In the genomic region with DNA sequence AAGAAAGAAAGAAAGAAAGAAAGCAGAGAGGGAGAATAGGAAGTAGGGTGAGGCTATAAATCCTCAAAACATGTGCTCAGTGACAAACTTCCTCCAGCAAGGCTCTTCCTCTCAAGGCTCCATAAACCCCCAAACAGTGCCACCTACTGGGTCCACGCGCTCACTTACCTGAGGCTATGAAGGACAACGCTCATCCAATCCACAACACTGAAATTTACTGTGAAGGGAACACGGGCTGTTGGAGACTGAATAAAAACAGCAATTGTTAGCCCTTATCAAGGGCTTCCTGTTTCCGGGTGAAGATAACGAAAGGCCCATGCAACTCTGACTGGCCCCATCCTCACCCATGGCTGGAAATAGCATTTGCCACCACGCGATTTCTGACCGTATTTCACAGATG, we compare ENCODE assay signal across 17 mouse cellular contexts.
A peak's percentile ranks its signal among the peaks of the same experiment; 100 is the strongest.
DNase-seq lines count a peak whose midpoint lies in the region; ATAC-seq and TF ChIP-seq lines count a peak whose summit lies in the region.
"Had no signal": no experiment of that assay in that cellular context is flagged by ENCODE, and none has a peak within 500 bp of the region (broad histone marks: within the 10 kb centered on the region; RNA-seq: fewer than 3 reads in every experiment).

No protein-coding gene starts in this region.

- H3K4me1 ChIP-seq in ES-E14 (ENCODE audit: control insufficient read depth in 2 of 2, insufficient read depth in 2 of 2, low read length in 2 of 2, poor library complexity in 1 of 2) = no peaks in the 10 kb centered on the region
- no peaks in the 10 kb centered on the region for H3K4me1 ChIP-seq in liver, postnatal 0 days (ENCODE audit: insufficient read depth)
- H3K4me1 ChIP-seq: embryonic facial prominence, embryonic 12.5 days; limb, embryonic 15.5 days; midbrain, embryonic 12.5 days had no signal

- H3K9me3 ChIP-seq in ES-E14 (ENCODE audit: control insufficient read depth, insufficient read depth, low read depth, low read length) = no peaks in the 10 kb centered on the region
- no peaks in the 10 kb centered on the region for H3K9me3 ChIP-seq in liver, postnatal 0 days (ENCODE audit: low read length)
- H3K9me3 ChIP-seq: embryonic facial prominence, embryonic 12.5 days; limb, embryonic 15.5 days; midbrain, embryonic 12.5 days had no signal

- no peaks in the 10 kb centered on the region for H3K36me3 ChIP-seq in ES-E14 (ENCODE audit: control insufficient read depth, insufficient read depth, low read length, poor library complexity, severe bottlenecking)
- no peaks in the 10 kb centered on the region for H3K36me3 ChIP-seq in liver, postnatal 0 days (replicated peaks; ENCODE audit: insufficient read depth, low read length)
- H3K36me3 ChIP-seq: embryonic facial prominence, embryonic 12.5 days; limb, embryonic 15.5 days; midbrain, embryonic 12.5 days had no signal

- no peak for TF ChIP-seq EP300 in liver, postnatal 0 days (IDR thresholded peaks at IDR 0.05; ENCODE audit: low read depth)

- H3K9ac ChIP-seq in ES-E14 (ENCODE audit: insufficient read depth, low read depth, low read length, poor library complexity, severe bottlenecking) = no peak overlapping the region
- no peak overlapping the region for H3K9ac ChIP-seq in liver, postnatal 0 days (replicated peaks)
- H3K9ac ChIP-seq: embryonic facial prominence, embryonic 12.5 days; hindbrain, embryonic 14.5 days; limb, embryonic 15.5 days; midbrain, embryonic 12.5 days had no signal

- H3K4me2 ChIP-seq in liver, postnatal 0 days (ENCODE audit: low read depth, low read length) = no peak overlapping the region
- H3K4me2 ChIP-seq: embryonic facial prominence, embryonic 12.5 days; heart, embryonic 11.5 days; hindbrain, embryonic 14.5 days; limb, embryonic 15.5 days; midbrain, embryonic 12.5 days had no signal

- H3K27me3 ChIP-seq in liver, postnatal 0 days (ENCODE audit: insufficient read depth, low read length) = no peaks in the 10 kb centered on the region
- H3K27me3 ChIP-seq: embryonic facial prominence, embryonic 12.5 days; limb, embryonic 15.5 days; midbrain, embryonic 12.5 days had no signal

- ATAC-seq in liver, postnatal 0 days = no peak

- TF ChIP-seq CTCF in liver, postnatal 0 days (IDR thresholded peaks at IDR 0.05; ENCODE audit: low read depth) = peak; percentile 38; the same call in 1 of the 2 replicates

- peak; percentile 1 for DNase-seq in left cerebral cortex, postnatal 4 days
- DNase-seq in left cerebral cortex, adult 8-10 months (ENCODE audit: low spot score in 2 of 2) = no peak
- DNase-seq in ES-E14 (ENCODE audit: low read depth, low spot score) = peak; percentile 33
- peak; percentile 2 for DNase-seq in c-Kit-positive CD71-negative TER-119-negative erythroid progenitor cells, embryonic 14.5 days (ENCODE audit: low read depth)
- peak; percentile 15 for DNase-seq in liver, postnatal 0 days
- no peak for DNase-seq in layer of hippocampus, adult 18-20 months (ENCODE audit: low spot score in 2 of 2)
- DNase-seq in neural tube, embryonic 10.5 days (ENCODE audit: extremely low spot score, low spot score) = no peak
- no peak for DNase-seq in testis, postnatal 14 days (ENCODE audit: low spot score)
- DNase-seq: adrenal gland, adult 8-10 months; cerebellum, adult 11-12 months; kidney, adult 8-10 months; right cerebral cortex, postnatal 25 days had no signal

- in situ Hi-C loops in ES-E14 (cut with MboI; ENCODE audit: low sequenced_read_pairs in 2 of 2, unreplicated experiment in 2 of 2) = no loop called here

- no peak overlapping the region for H3K4me3 ChIP-seq in ES-E14 (ENCODE audit: insufficient read depth in 1 of 2, low read depth in 1 of 2, low read length in 2 of 2, poor library complexity in 1 of 2, severe bottlenecking in 1 of 2)
- H3K4me3 ChIP-seq in liver, postnatal 0 days (ENCODE audit: low read depth, low read length) = no peak overlapping the region
- H3K4me3 ChIP-seq: embryonic facial prominence, embryonic 12.5 days; limb, embryonic 15.5 days; midbrain, embryonic 12.5 days had no signal

- H3K27ac ChIP-seq in ES-E14 (ENCODE audit: insufficient read depth, low read depth, low read length, poor library complexity, severe bottlenecking) = no peak overlapping the region
- H3K27ac ChIP-seq in liver, postnatal 0 days (ENCODE audit: low read depth) = no peak overlapping the region
- H3K27ac ChIP-seq: embryonic facial prominence, embryonic 12.5 days; hindbrain, embryonic 14.5 days; limb, embryonic 15.5 days; midbrain, embryonic 12.5 days had no signal

- intact Hi-C loops in left cerebral cortex, postnatal 4 days (cut with DNase I) = no loop called here

- WGBS in liver, postnatal 0 days (ENCODE audit: insufficient replicate concordance) = 56% methylated on average over 9 of the region's 9 CpGs

TF ChIP-seq in ES-E14, 5 proteins besides CTCF, POLR2A, EP300 and RAD21:
- TF ChIP-seq HCFC1 (IDR thresholded peaks at IDR 0.05; ENCODE audit: borderline replicate concordance, insufficient read depth, low read length) (no peak), CHD2 (IDR thresholded peaks at IDR 0.05; ENCODE audit: low read depth, low read length) (no peak)

Comparison
In these comparisons a context has a peak if more than half of its experiments do, and no peak if none do; other contexts are left out.
1. DNase-seq: peak in left cerebral cortex, postnatal 4 days (single experiment), ES-E14 (single experiment), c-Kit-positive CD71-negative TER-119-negative erythroid progenitor cells, embryonic 14.5 days (single experiment) and liver, postnatal 0 days (single experiment); none in left cerebral cortex, adult 8-10 months (0 of 2), layer of hippocampus, adult 18-20 months (0 of 2), neural tube, embryonic 10.5 days (single experiment) and testis, postnatal 14 days (single experiment).